Mouse (Mus musculus) heart, embryonic 15.5 days (tissue): Measurements from ENCODE around the gene Zfp385c. TPM values are rescaled to one million over a fixed set of nuclear protein-coding genes. Genes with fewer than 3 reads are reported as not detected.

Experiments
- polyA plus RNA-seq: library from polyadenylated mRNA; unstranded; fragments of >200 nt; fragmentation: Nextera tagmentation; extraction: Ambion mirVana; gene quantifications from 2 replicates; pipeline ENCODE4 v1.2.1, GENCODE M21; 2015

Gene Zfp385c
- polyA plus RNA-seq, 1 experiment from 2014 or later, result 0.16 TPM

Other genes starting within 250 kb of the Zfp385c start
- 6.9 and 8.7 TPM in 2 replicates for gene Klhl11, start 219.7 kb downstream of the Zfp385c start, polyA plus RNA-seq
- 49.5 and 76.6 TPM in 2 replicates for gene Acly, start 164.5 kb downstream of the Zfp385c start, polyA plus RNA-seq
- 0.66 TPM in 2 replicates for gene Ttc25, start 146.8 kb downstream of the Zfp385c start, polyA plus RNA-seq
- 17.4 and 27.6 TPM in 2 replicates for gene Cnp, start 117.6 kb downstream of the Zfp385c start, polyA plus RNA-seq
- gene Nkiras2, start 73.2 kb downstream of the Zfp385c start, polyA plus RNA-seq, result 59.8 and 70.3 TPM in 2 replicates
- gene Dnajc7, start 72.3 kb downstream of the Zfp385c start, polyA plus RNA-seq, result 184 and 206 TPM in 2 replicates
- gene Dhx58, start 11.8 kb upstream of the Zfp385c start, polyA plus RNA-seq, result 1.5 and 2.1 TPM in 2 replicates
- gene Kat2a, start 20.0 kb upstream of the Zfp385c start, polyA plus RNA-seq, result 26.5 and 36.7 TPM in 2 replicates
- gene Hspb9, start 21.4 kb upstream of the Zfp385c start, polyA plus RNA-seq, result not detected in 2 replicates
- gene Rab5c, start 45.8 kb upstream of the Zfp385c start, polyA plus RNA-seq, result 13.0 and 16.2 TPM in 2 replicates
- gene Kcnh4, start 67.5 kb upstream of the Zfp385c start, polyA plus RNA-seq, result 0.10 TPM in 1 of 2 replicates, not detected in the other
- not detected in 2 replicates for gene Hcrt, start 70.5 kb upstream of the Zfp385c start, polyA plus RNA-seq
- 5.5 and 8.1 TPM in 2 replicates for gene Ghdc, start 78.5 kb upstream of the Zfp385c start, polyA plus RNA-seq
- gene Stat5b, start 158.3 kb upstream of the Zfp385c start, polyA plus RNA-seq, result 25.3 and 34.6 TPM in 2 replicates
- 6.1 and 11.9 TPM in 2 replicates for gene Stat5a, start 166.9 kb upstream of the Zfp385c start, polyA plus RNA-seq
- gene Stat3, start 247.1 kb upstream of the Zfp385c start, polyA plus RNA-seq, result 50.6 and 60.8 TPM in 2 replicates